Comparison of ENCODE assay signal across 27 mouse cellular contexts in the genomic region with DNA sequence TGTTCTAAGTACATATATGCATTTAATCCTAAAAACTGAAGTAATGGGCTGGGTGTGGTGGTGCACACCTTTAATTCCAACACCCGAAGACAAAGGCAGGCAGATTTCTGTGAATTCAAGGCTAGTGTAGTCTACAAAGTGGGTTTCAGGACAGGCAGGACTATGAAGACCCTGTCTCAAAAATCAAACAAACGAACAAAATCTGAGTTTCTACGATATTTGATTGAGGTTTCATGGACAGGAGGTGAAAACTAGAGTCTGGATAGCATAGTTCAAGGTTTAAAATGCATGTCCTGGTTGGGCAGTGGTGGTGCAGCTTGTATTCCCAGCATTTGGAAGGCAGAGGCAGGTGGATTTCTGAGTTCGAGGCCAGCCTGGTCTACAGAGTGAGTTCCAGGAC. TPM values are rescaled to one million over a fixed set of nuclear protein-coding genes. Genes with fewer than 3 reads are reported as not detected.
"Had no signal": no experiment of that assay in that cellular context is flagged by ENCODE, and none has a peak within 500 bp of the region (broad histone marks: within the 10 kb centered on the region; RNA-seq: fewer than 3 reads in every experiment).

A gene (plus strand): TSS at position 301 of the 400 bp plus-strand sequence.

- H3K27ac ChIP-seq: embryonic facial prominence, embryonic 10.5 days; embryonic facial prominence, embryonic 12.5 days; embryonic facial prominence, embryonic 13.5 days; embryonic facial prominence, embryonic 15.5 days; forebrain, embryonic 10.5 days; forebrain, embryonic 12.5 days; forebrain, embryonic 13.5 days; forebrain, embryonic 15.5 days; gastrocnemius, adult 2 months; heart, adult 2 months had no signal

- H3K36me3 ChIP-seq: embryonic facial prominence, embryonic 10.5 days; embryonic facial prominence, embryonic 12.5 days; embryonic facial prominence, embryonic 13.5 days; embryonic facial prominence, embryonic 15.5 days; forebrain, embryonic 10.5 days; forebrain, embryonic 12.5 days; forebrain, embryonic 15.5 days had no signal

- H3K27me3 ChIP-seq: embryonic facial prominence, embryonic 12.5 days; embryonic facial prominence, embryonic 13.5 days; embryonic facial prominence, embryonic 15.5 days; forebrain, embryonic 15.5 days had no signal

- H3K4me3 ChIP-seq: embryonic facial prominence, embryonic 10.5 days; embryonic facial prominence, embryonic 12.5 days; embryonic facial prominence, embryonic 13.5 days; embryonic facial prominence, embryonic 15.5 days; erythroblast, embryonic 14.5 days; forebrain, embryonic 10.5 days; forebrain, embryonic 12.5 days; forebrain, embryonic 13.5 days; forebrain, embryonic 15.5 days; gastrocnemius, adult 2 months; heart, adult 2 months had no signal

- DNase-seq: cerebellum, adult 8-10 months; cerebellum, adult 9-10 months; cerebellum, adult 9-11 months; cerebellum, postnatal 10 days; cerebellum, postnatal 14 days; cerebellum, postnatal 25 days; cerebellum, postnatal 36 days; embryo, embryonic 11 days; forebrain, postnatal 0 days; gastrocnemius, adult 2 months; gastrocnemius, postnatal 10 days; gastrocnemius, postnatal 14 days; gastrocnemius, postnatal 25 days; gastrocnemius, postnatal 36 days; heart, adult 18-20 months; heart, adult 2 months had no signal

- H3K4me1 ChIP-seq: embryonic facial prominence, embryonic 12.5 days had no signal

RNA-seq across cellular contexts. Expression of the gene that starts here (rescaled TPM):
- polyA plus RNA-seq: cortical plate, adult 2 months; erythroblast, embryonic 14.5 days; gonadal fat pad, adult 2 months; heart, adult 2 months had no signal
